In the genomic region with DNA sequence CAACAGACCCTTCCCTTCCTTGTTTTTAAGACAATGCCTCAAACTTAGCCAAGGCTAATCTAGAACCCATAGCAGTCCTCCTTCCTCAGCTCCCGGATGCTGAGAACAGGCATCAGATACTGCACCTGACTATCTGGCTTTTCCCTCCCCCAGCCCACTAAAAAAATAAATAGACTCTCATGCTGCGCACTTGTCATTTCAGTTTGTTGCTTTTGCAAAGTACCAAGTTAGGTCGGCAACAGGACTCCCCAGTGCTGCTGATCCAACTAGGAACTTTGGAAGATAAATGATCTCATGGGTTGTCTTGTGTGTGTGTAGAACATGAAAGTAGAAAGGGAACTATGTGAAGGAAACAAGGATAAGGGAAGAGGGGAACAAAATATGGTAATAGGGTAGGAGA, we compare ENCODE assay signal across 24 mouse cellular contexts. TPM values are rescaled to one million over a fixed set of nuclear protein-coding genes. Genes with fewer than 3 reads are reported as not detected.
DNase-seq lines count a peak whose midpoint lies in the region; ATAC-seq lines count a peak whose summit lies in the region.
"Had no signal": no experiment of that assay in that cellular context is flagged by ENCODE, and none has a peak within 500 bp of the region (broad histone marks: within the 10 kb centered on the region; RNA-seq: fewer than 3 reads in every experiment).

No protein-coding gene starts in this region.

- peaks cover 15% of the 10 kb centered on the region for H3K36me3 ChIP-seq in heart, embryonic 11.5 days (ENCODE audit: control insufficient read depth, insufficient read depth, low read length)
- peaks cover 21% of the 10 kb centered on the region for H3K36me3 ChIP-seq in limb, embryonic 12.5 days
- H3K36me3 ChIP-seq in limb, embryonic 10.5 days: peaks cover 21% of the 10 kb centered on the region
- H3K36me3 ChIP-seq in limb, embryonic 13.5 days: peaks cover 17% of the 10 kb centered on the region

- no peak overlapping the region for H3K27ac ChIP-seq in heart, embryonic 11.5 days (ENCODE audit: low read depth, low read length)
- no peak overlapping the region for H3K27ac ChIP-seq in limb, embryonic 12.5 days
- H3K27ac ChIP-seq in limb, embryonic 10.5 days: no peak overlapping the region
- no peak overlapping the region for H3K27ac ChIP-seq in limb, embryonic 13.5 days
- H3K27ac ChIP-seq: embryonic facial prominence, embryonic 15.5 days had no signal

- H3K4me2 ChIP-seq in heart, embryonic 11.5 days: peak overlapping the region; percentile 89
- H3K4me2 ChIP-seq in limb, embryonic 12.5 days: 0 out of 2 replicates have a peak overlapping the region, but pooled peaks have one; percentile 69
- H3K4me2 ChIP-seq in limb, embryonic 13.5 days (replicated peaks): peak overlapping the region; percentile 73; the same call in 1 of the 2 replicates

- 42% methylated on average over 3 of the region's 3 CpGs for WGBS in heart, embryonic 11.5 days (ENCODE audit: insufficient replicate concordance)
- 82% methylated on average over 3 of the region's 3 CpGs for WGBS in limb, embryonic 12.5 days
- WGBS in limb, embryonic 10.5 days: 79% methylated on average over 3 of the region's 3 CpGs
- 78% methylated on average over 3 of the region's 3 CpGs for WGBS in limb, embryonic 13.5 days

- no peaks in the 10 kb centered on the region for H3K9me3 ChIP-seq in heart, embryonic 11.5 days (replicated peaks; ENCODE audit: control insufficient read depth, low read length)
- H3K9me3 ChIP-seq in limb, embryonic 12.5 days: no peaks in the 10 kb centered on the region
- H3K9me3 ChIP-seq in limb, embryonic 10.5 days (replicated peaks): no peaks in the 10 kb centered on the region
- H3K9me3 ChIP-seq in limb, embryonic 13.5 days: no peaks in the 10 kb centered on the region
- H3K9me3 ChIP-seq: embryonic facial prominence, embryonic 15.5 days; forebrain, embryonic 10.5 days; hindbrain, embryonic 15.5 days; intestine, embryonic 15.5 days; kidney, embryonic 15.5 days; midbrain, embryonic 12.5 days; neural tube, embryonic 15.5 days had no signal

- no peak overlapping the region for H3K4me3 ChIP-seq in heart, embryonic 11.5 days (ENCODE audit: low read depth, low read length)
- no peak overlapping the region for H3K4me3 ChIP-seq in limb, embryonic 12.5 days (replicated peaks)
- H3K4me3 ChIP-seq in limb, embryonic 10.5 days: no peak overlapping the region
- H3K4me3 ChIP-seq in limb, embryonic 13.5 days: no peak overlapping the region

- H3K4me1 ChIP-seq in heart, embryonic 11.5 days (ENCODE audit: control insufficient read depth, insufficient read depth, low read length): peaks cover 3% of the 10 kb centered on the region; the same call in 1 of the 2 replicates
- H3K4me1 ChIP-seq in limb, embryonic 12.5 days (replicated peaks): peaks cover 9% of the 10 kb centered on the region
- peaks cover 13% of the 10 kb centered on the region; the same call in 1 of the 2 replicates for H3K4me1 ChIP-seq in limb, embryonic 10.5 days
- H3K4me1 ChIP-seq in limb, embryonic 13.5 days: peaks cover 11% of the 10 kb centered on the region

- H3K27me3 ChIP-seq in heart, embryonic 11.5 days (ENCODE audit: control insufficient read depth, insufficient read depth, low read length): no peaks in the 10 kb centered on the region
- peaks cover 9% of the 10 kb centered on the region; the same call in 1 of the 2 replicates for H3K27me3 ChIP-seq in limb, embryonic 12.5 days
- H3K27me3 ChIP-seq in limb, embryonic 10.5 days (ENCODE audit: low read depth, poor library complexity, severe bottlenecking): peaks cover 15% of the 10 kb centered on the region
- H3K27me3 ChIP-seq in limb, embryonic 13.5 days: peaks cover 12% of the 10 kb centered on the region
- H3K27me3 ChIP-seq: embryonic facial prominence, embryonic 15.5 days; hindbrain, embryonic 15.5 days; intestine, embryonic 15.5 days had no signal

- no peak for ATAC-seq in heart, embryonic 11.5 days (replicated peaks; ENCODE audit: insufficient number of reproducible peaks, low FRiP score, low TSS enrichment)
- no peak for ATAC-seq in limb, embryonic 12.5 days (ENCODE audit: insufficient number of reproducible peaks, insufficient read depth, low FRiP score, low TSS enrichment, low read depth)
- ATAC-seq in limb, embryonic 13.5 days (ENCODE audit: low FRiP score, low read depth): no peak
- ATAC-seq in erythroblast, adult 5-6 weeks (replicated peaks; ENCODE audit: low FRiP score, poor library complexity, severe bottlenecking): no peak
- ATAC-seq: intestine, embryonic 15.5 days had no signal

- no peak overlapping the region for H3K9ac ChIP-seq in heart, embryonic 11.5 days (ENCODE audit: low read depth, low read length)
- no peak overlapping the region for H3K9ac ChIP-seq in limb, embryonic 12.5 days (replicated peaks)
- H3K9ac ChIP-seq in limb, embryonic 13.5 days: no peak overlapping the region

- no peak for DNase-seq in heart, adult 8-10 months (ENCODE audit: low spot score)
- no peak for DNase-seq in limb, embryonic 10.5 days (ENCODE audit: low spot score)
- DNase-seq in A20 (ENCODE audit: low read depth, low spot score): peak; percentile 46
- no peak for DNase-seq in layer of hippocampus, postnatal 10 days (ENCODE audit: low spot score in 2 of 2)
- DNase-seq: B cell, adult 2 months; cerebellum, adult 18-20 months; cerebellum, postnatal 25 days; embryo, embryonic 11 days; gastrocnemius, postnatal 36 days; heart, postnatal 10 days; right cerebral cortex, postnatal 14 days; spleen, adult 18-20 months; thymus, postnatal 36 days had no signal

RNA-seq across cellular contexts. Expression of gene Srsf6, which starts 1.6 kb away (rescaled TPM):
- polyA plus RNA-seq in heart, embryonic 11.5 days (2014; fragmentation: Nextera tagmentation; extraction: Ambion mirVana): 155 and 164 TPM in 2 replicates
- total RNA-seq in heart, adult 8-10 months (2022): 10 to 100 TPM; 53.4 to 66.5 (median 60.8) TPM
- 294 and 305 TPM in 2 replicates for polyA plus RNA-seq in limb, embryonic 12.5 days (2016; fragmentation: Nextera tagmentation; extraction: Ambion mirVana)
- 296 and 308 TPM in 2 replicates for polyA plus RNA-seq in limb, embryonic 10.5 days (2016; fragmentation: Nextera tagmentation; extraction: Ambion mirVana)
- polyA plus RNA-seq in limb, embryonic 13.5 days (2015; fragmentation: Nextera tagmentation; extraction: Ambion mirVana): 236 and 259 TPM in 2 replicates
- 100 to 1,000 TPM; 127 to 146 TPM for total RNA-seq in layer of hippocampus, postnatal 10 days (2021)
- total RNA-seq in erythroblast, adult 5-6 weeks (2015; ENCODE audit: low replicate concordance): 59.0 and 69.2 TPM in 2 replicates
- 53.0 and 57.5 TPM in 2 replicates for total RNA-seq in erythroblast, adult 5-6 weeks (2017; ENCODE audit: low replicate concordance)

RNA-seq across cellular contexts. Expression of gene L3mbtl1, which starts 13.6 kb away (rescaled TPM):
- polyA plus RNA-seq in heart, embryonic 11.5 days (2014; fragmentation: Nextera tagmentation; extraction: Ambion mirVana): not detected in 2 replicates
- not detected for total RNA-seq in heart, adult 8-10 months (2022)
- 0.24 TPM in 2 replicates for polyA plus RNA-seq in limb, embryonic 12.5 days (2016; fragmentation: Nextera tagmentation; extraction: Ambion mirVana)
- 0.11 TPM in 1 of 2 replicates, not detected in the other for polyA plus RNA-seq in limb, embryonic 10.5 days (2016; fragmentation: Nextera tagmentation; extraction: Ambion mirVana)
- 0.13 and 0.20 TPM in 2 replicates for polyA plus RNA-seq in limb, embryonic 13.5 days (2015; fragmentation: Nextera tagmentation; extraction: Ambion mirVana)
- total RNA-seq in layer of hippocampus, postnatal 10 days (2021): 10 to 100 TPM; 25.9 to 30.1 TPM
- not detected in 2 replicates for total RNA-seq in erythroblast, adult 5-6 weeks (2015; ENCODE audit: low replicate concordance)
- total RNA-seq in erythroblast, adult 5-6 weeks (2017; ENCODE audit: low replicate concordance): 0.28 TPM in 1 of 2 replicates, not detected in the other
- total RNA-seq: gastrocnemius, postnatal 36 days; heart, postnatal 10 days had no signal

RNA-seq across cellular contexts. Expression of gene Sgk2, which starts 57.4 kb away (rescaled TPM):
- not detected in 2 replicates for polyA plus RNA-seq in heart, embryonic 11.5 days (2014; fragmentation: Nextera tagmentation; extraction: Ambion mirVana)
- not detected for total RNA-seq in heart, adult 8-10 months (2022)
- not detected in 2 replicates for polyA plus RNA-seq in limb, embryonic 12.5 days (2016; fragmentation: Nextera tagmentation; extraction: Ambion mirVana)
- not detected in 2 replicates for polyA plus RNA-seq in limb, embryonic 10.5 days (2016; fragmentation: Nextera tagmentation; extraction: Ambion mirVana)
- polyA plus RNA-seq in limb, embryonic 13.5 days (2015; fragmentation: Nextera tagmentation; extraction: Ambion mirVana): 0.05 TPM in 1 of 2 replicates, not detected in the other
- total RNA-seq in layer of hippocampus, postnatal 10 days (2021): under 1 TPM; 0.27 to 0.34 TPM
- not detected in 2 replicates for total RNA-seq in erythroblast, adult 5-6 weeks (2015; ENCODE audit: low replicate concordance)
- total RNA-seq in erythroblast, adult 5-6 weeks (2017; ENCODE audit: low replicate concordance): not detected in 2 replicates
- total RNA-seq: gastrocnemius, postnatal 36 days had no signal
- polyA plus RNA-seq: embryonic facial prominence, embryonic 15.5 days; forebrain, embryonic 10.5 days; midbrain, embryonic 12.5 days had no signal
